Mouse (Mus musculus) forebrain, embryonic 11.5 days (tissue): ENCODE data around the gene Tfdp2. TPM values are rescaled to one million over a fixed set of nuclear protein-coding genes. Genes with fewer than 3 reads are reported as not detected.
"Not testable (repeated sequence)": the region's sequence is repeated elsewhere in the genome, so short reads cannot be mapped to it uniquely, and the experiment has no call there.

Experiments
- ATAC-seq: fragments of 200-750 bp; cut with Nextera tagmentation; replicated peaks from 2 replicates; pipeline ENCODE4 v1.8.0; 2017; ENCODE audit warnings: moderate TSS enrichment; ENCODE audit not compliant: low FRiP score
- DNase-seq: peaks from one replicate; pipeline ENCODE4 v3.0.0-alpha.2; 2017; ENCODE audit warnings: low spot score
- H3K27ac ChIP-seq: fragments of 300-500 bp; sonication (generic); 2 replicates; pipeline ENCODE4 v1.5.1; 2014; ENCODE audit warnings: low read depth, low read length
- H3K27me3 ChIP-seq: fragments of 300-500 bp; sonication (generic); 2 replicates; pipeline ENCODE4 v1.6.1; 2014; ENCODE audit warnings: mild to moderate bottlenecking, low read length, mixed read lengths; ENCODE audit not compliant: control insufficient read depth, insufficient read depth
- H3K36me3 ChIP-seq: fragments of 300-500 bp; sonication (generic); 2 replicates; pipeline ENCODE4 v1.6.1; 2014; ENCODE audit warnings: mild to moderate bottlenecking, low read length, moderate library complexity, mixed read lengths; ENCODE audit not compliant: control insufficient read depth, insufficient read depth
- H3K4me1 ChIP-seq: fragments of 300-500 bp; sonication (generic); replicated peaks from 2 replicates; pipeline ENCODE4 v1.6.1; 2014; ENCODE audit warnings: low read length, mixed read lengths; ENCODE audit not compliant: control insufficient read depth, insufficient read depth
- H3K4me2 ChIP-seq: fragments of 300-500 bp; sonication (generic); 2 replicates; pipeline ENCODE4 v1.6.1; 2014; ENCODE audit warnings: low read depth, mild to moderate bottlenecking, low read length, moderate library complexity, mixed read lengths; ENCODE audit not compliant: severe bottlenecking
- H3K4me3 ChIP-seq: fragments of 300-500 bp; sonication (generic); 2 replicates; pipeline ENCODE4 v1.5.1; 2014; ENCODE audit warnings: low read depth, low read length
- H3K9ac ChIP-seq: fragments of 300-500 bp; sonication (generic); 2 replicates; pipeline ENCODE4 v1.6.1; 2014; ENCODE audit warnings: low read length
- H3K9me3 ChIP-seq: fragments of 300-500 bp; sonication (generic); 2 replicates; pipeline ENCODE4 v1.6.1; 2016; ENCODE audit warnings: low read length, mixed read lengths; ENCODE audit not compliant: control insufficient read depth
- WGBS: fragments of 180-500 bp; shearing (Covaris S2); extraction: QIAGEN DNeasy Blood & Tissue Kit; methylation state at CpG from one replicate; pipeline ENCODE4 v1.1.7; 2014; 5-methylcytosine and 5-hydroxymethylcytosine counted together
- polyA plus RNA-seq: library from polyadenylated mRNA; unstranded; fragments of >200 nt; fragmentation: Nextera tagmentation; extraction: Ambion mirVana; gene quantifications from 2 replicates; pipeline ENCODE4 v1.2.1, GENCODE M21; 2014

The Tfdp2 gene
- 70.5 and 81.4 TPM in 2 replicates for polyA plus RNA-seq

- peak; percentile 99 for ATAC-seq
Measured at GRCm38 (mm10) chr9:96195885-96196622, at the start of gene Tfdp2. Gene Tfdp2, plus strand, starts transcription at chr9:96196275.

GRCm38 (mm10) chr9:96152801-96153200 is 43.3 kb upstream of the Tfdp2 start:
- no peak overlapping the region for H3K27ac ChIP-seq
- no peak overlapping the region for H3K4me2 ChIP-seq
- no peaks in the 10 kb centered on the region for H3K36me3 ChIP-seq
- no peaks in the 10 kb centered on the region for H3K27me3 ChIP-seq
- no peaks in the 10 kb centered on the region for H3K9me3 ChIP-seq
- H3K9ac ChIP-seq = no peak overlapping the region
- DNase-seq = no peak
- no peak for ATAC-seq
- H3K4me1 ChIP-seq = no peaks in the 10 kb centered on the region
- WGBS = 90% methylated on average over 7 of the region's 7 CpGs
- no peak overlapping the region for H3K4me3 ChIP-seq

More at GRCm38 (mm10) chr9:96195885-96196622, at the start of gene Tfdp2:
- peak within 1 kb of the TSS; percentile 84 for H3K9ac ChIP-seq
- under 1% methylated on average over 80 of the region's 81 CpGs for WGBS
- peak within 1 kb of the TSS; percentile 97 for H3K4me2 ChIP-seq
- H3K27ac ChIP-seq = peak within 1 kb of the TSS; percentile 37
- H3K36me3 ChIP-seq = no peaks in the 10 kb centered on the region
- no peaks in the 10 kb centered on the region for H3K27me3 ChIP-seq
- peaks cover 2% of the 10 kb centered on the region; the same call in 1 of the 2 replicates for H3K4me1 ChIP-seq
- no peaks in the 10 kb centered on the region for H3K9me3 ChIP-seq
- peak; percentile 95 for DNase-seq
- H3K4me3 ChIP-seq = peak within 1 kb of the TSS; percentile 79

GRCm38 (mm10) chr9:96158431-96158830 is 37.6 kb upstream of the Tfdp2 start:
- H3K4me2 ChIP-seq = no peak overlapping the region
- no peaks in the 10 kb centered on the region for H3K27me3 ChIP-seq
- WGBS = 63% methylated on average over 4 of the region's 4 CpGs
- no peak for ATAC-seq
- H3K9me3 ChIP-seq = no peaks in the 10 kb centered on the region
- DNase-seq = no peak
- H3K9ac ChIP-seq = no peak overlapping the region
- H3K36me3 ChIP-seq = no peaks in the 10 kb centered on the region
- no peak overlapping the region for H3K27ac ChIP-seq
- no peak overlapping the region for H3K4me3 ChIP-seq
- no peaks in the 10 kb centered on the region for H3K4me1 ChIP-seq

GRCm38 (mm10) chr9:96159047-96159446 is 37.0 kb upstream of the Tfdp2 start:
- Histone ChIP-seq H3K4me1 (no peaks in the 10 kb centered on the region), H3K4me3 (no peak overlapping the region), H3K9ac (no peak overlapping the region), H3K4me2 (no peak overlapping the region), H3K27ac (no peak overlapping the region), H3K36me3 (no peaks in the 10 kb centered on the region), H3K27me3 (no peaks in the 10 kb centered on the region), H3K9me3 (no peaks in the 10 kb centered on the region)
- WGBS = 90% methylated on average over 3 of the region's 3 CpGs
- DNase-seq = no peak
- no peak for ATAC-seq

GRCm38 (mm10) chr9:96160767-96161166 is 35.3 kb upstream of the Tfdp2 start:
- H3K36me3 ChIP-seq = no peaks in the 10 kb centered on the region
- H3K4me2 ChIP-seq = no peak overlapping the region
- no peak for ATAC-seq
- no peaks in the 10 kb centered on the region for H3K27me3 ChIP-seq
- no peak for DNase-seq
- H3K9me3 ChIP-seq = no peaks in the 10 kb centered on the region
- H3K4me1 ChIP-seq = no peaks in the 10 kb centered on the region
- 72% methylated on average over 3 of the region's 3 CpGs for WGBS
- H3K4me3 ChIP-seq = no peak overlapping the region
- no peak overlapping the region for H3K27ac ChIP-seq
- H3K9ac ChIP-seq = no peak overlapping the region

- 70% methylated on average over 5 of the region's 5 CpGs for WGBS
Measured at GRCm38 (mm10) chr9:96162421-96162820, 33.7 kb upstream of the Tfdp2 start.

GRCm38 (mm10) chr9:96163443-96163842 is 32.6 kb upstream of the Tfdp2 start:
- no peaks in the 10 kb centered on the region for H3K4me1 ChIP-seq
- ATAC-seq (no peak), DNase-seq (no peak)
- WGBS = 98% methylated on average over 7 of the region's 7 CpGs
- H3K27ac ChIP-seq = no peak overlapping the region
- H3K27me3 ChIP-seq = no peaks in the 10 kb centered on the region
- no peaks in the 10 kb centered on the region for H3K36me3 ChIP-seq
- no peak overlapping the region for H3K4me2 ChIP-seq
- no peaks in the 10 kb centered on the region for H3K9me3 ChIP-seq
- H3K9ac ChIP-seq = no peak overlapping the region
- no peak overlapping the region for H3K4me3 ChIP-seq

More at GRCm38 (mm10) chr9:96162421-96162820, 33.7 kb upstream of the Tfdp2 start:
- ATAC-seq = no peak
- Histone ChIP-seq H3K36me3 (no peaks in the 10 kb centered on the region), H3K4me2 (no peak overlapping the region), H3K27me3 (no peaks in the 10 kb centered on the region), H3K27ac (no peak overlapping the region), H3K9me3 (no peaks in the 10 kb centered on the region), H3K9ac (no peak overlapping the region), H3K4me1 (no peaks in the 10 kb centered on the region), H3K4me3 (no peak overlapping the region)
- no peak for DNase-seq

- not testable (repeated sequence) for H3K9me3 ChIP-seq, H3K9ac ChIP-seq, H3K4me1 ChIP-seq, H3K4me2 ChIP-seq, H3K27ac ChIP-seq, H3K27me3 ChIP-seq, ATAC-seq, H3K36me3 ChIP-seq, H3K4me3 ChIP-seq, DNase-seq
- WGBS = 96% methylated on average over 14 of the region's 15 CpGs
Measured at GRCm38 (mm10) chr9:96163983-96164382, 32.1 kb upstream of the Tfdp2 start.

GRCm38 (mm10) chr9:96167168-96167585 is 28.9 kb upstream of the Tfdp2 start:
- Histone ChIP-seq H3K36me3 (no peaks in the 10 kb centered on the region), H3K9me3 (no peaks in the 10 kb centered on the region), H3K4me3 (no peak overlapping the region), H3K9ac (no peak overlapping the region), H3K4me2 (peak overlapping the region; percentile 9; the same call in 1 of the 2 replicates), H3K27me3 (no peaks in the 10 kb centered on the region), H3K27ac (no peak overlapping the region), H3K4me1 (no peaks in the 10 kb centered on the region)
- ATAC-seq (peak; percentile 73; the same call in 1 of the 2 replicates), DNase-seq (peak; percentile 91)
- WGBS = 20% methylated on average over 5 of the region's 5 CpGs
